Mouse (Mus musculus) heart, embryonic 15.5 days (tissue): ENCODE data around the gene Mmp9. TPM values are rescaled to one million over a fixed set of nuclear protein-coding genes. Genes with fewer than 3 reads are reported as not detected.

Source experiments
- ATAC-seq: fragments of 200-750 bp; cut with Nextera tagmentation; replicated peaks from 2 replicates; pipeline ENCODE4 v1.8.0; 2017; ENCODE audit warnings: low read depth, moderate TSS enrichment; ENCODE audit not compliant: insufficient number of reproducible peaks, insufficient read depth, low FRiP score
- H3K27ac ChIP-seq: fragments of 300-500 bp; sonication (generic); 2 replicates; pipeline ENCODE4 v1.5.1; 2015; ENCODE audit warnings: mild to moderate bottlenecking, inconsistent platforms
- H3K27me3 ChIP-seq: fragments of 300-500 bp; sonication (generic); 2 replicates; pipeline ENCODE4 v1.6.1; 2015; ENCODE audit warnings: inconsistent platforms
- H3K36me3 ChIP-seq: fragments of 300-500 bp; sonication (generic); 2 replicates; pipeline ENCODE4 v1.6.1; 2015; ENCODE audit warnings: mild to moderate bottlenecking, inconsistent platforms
- H3K4me1 ChIP-seq: fragments of 300-500 bp; sonication (generic); replicated peaks from 2 replicates; pipeline ENCODE4 v1.6.1; 2015; ENCODE audit warnings: inconsistent platforms
- H3K4me2 ChIP-seq: fragments of 300-500 bp; sonication (generic); 2 replicates; pipeline ENCODE4 v1.6.1; 2015; ENCODE audit warnings: inconsistent platforms, mild to moderate bottlenecking, moderate library complexity
- H3K4me3 ChIP-seq: fragments of 300-500 bp; sonication (generic); 2 replicates; pipeline ENCODE4 v1.5.1; 2015; ENCODE audit warnings: mild to moderate bottlenecking, inconsistent platforms
- H3K9ac ChIP-seq: fragments of 300-500 bp; sonication (generic); 2 replicates; pipeline ENCODE4 v1.6.1; 2015; ENCODE audit warnings: mild to moderate bottlenecking, inconsistent platforms
- H3K9me3 ChIP-seq: fragments of 300-500 bp; sonication (generic); replicated peaks from 2 replicates; pipeline ENCODE4 v1.6.1; 2016; ENCODE audit warnings: inconsistent platforms
- WGBS: fragments of 180-500 bp; shearing (Covaris S2); methylation state at CpG from one replicate; pipeline ENCODE4 v1.1.7; 2015; ENCODE audit warnings: mixed read lengths; 5-methylcytosine and 5-hydroxymethylcytosine counted together
- polyA plus RNA-seq: library from polyadenylated mRNA; unstranded; fragments of >200 nt; fragmentation: Nextera tagmentation; extraction: Ambion mirVana; gene quantifications from 2 replicates; pipeline ENCODE4 v1.2.1, GENCODE M21; 2015

The Mmp9 gene
- polyA plus RNA-seq, 1 experiment from 2014 or later, result 0.81 TPM

GRCm38 (mm10) chr2:164938146-164939091 is 2.2 kb upstream of the Mmp9 start:
- no peaks in the 10 kb centered on the region for H3K36me3 ChIP-seq
- H3K4me3 ChIP-seq, result peak overlapping the region; percentile 33
- peaks cover 16% of the 10 kb centered on the region for H3K4me1 ChIP-seq
- H3K9me3 ChIP-seq, result no peaks in the 10 kb centered on the region
- H3K4me2 ChIP-seq, result peak overlapping the region; percentile 63
- no peak overlapping the region for H3K27ac ChIP-seq
- 3% methylated on average over 39 of the region's 39 CpGs for WGBS
- peaks cover 69% of the 10 kb centered on the region for H3K27me3 ChIP-seq
- H3K9ac ChIP-seq, result no peak overlapping the region
- ATAC-seq, result no peak; the same call in 1 of the 2 replicates

DNA sequence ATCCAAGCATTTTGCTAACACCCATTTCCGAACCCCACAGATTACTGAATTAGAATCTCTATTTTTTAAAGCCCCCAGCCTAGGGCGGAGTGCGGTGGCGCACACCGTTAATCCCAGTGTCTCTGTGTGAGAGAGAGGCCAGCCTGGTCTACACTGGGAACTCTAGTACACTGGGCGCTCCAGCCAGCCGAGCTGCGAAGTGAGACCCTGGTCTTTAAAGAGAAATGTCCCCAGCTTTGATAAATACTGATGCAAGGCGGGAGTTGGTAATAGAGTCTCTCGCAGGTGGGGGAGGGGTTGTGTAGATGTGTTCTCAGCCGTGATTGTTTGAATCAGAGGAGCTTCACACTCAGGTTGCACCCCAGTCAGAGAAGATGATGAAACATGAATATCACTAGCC is 1.5 kb upstream of the Mmp9 start:
- Histone ChIP-seq H3K9me3 (no peaks in the 10 kb centered on the region), H3K4me3 (peak overlapping the region; percentile 33), H3K9ac (no peak overlapping the region), H3K4me1 (peaks cover 16% of the 10 kb centered on the region), H3K27me3 (peaks cover 68% of the 10 kb centered on the region), H3K27ac (no peak overlapping the region), H3K4me2 (peak overlapping the region; percentile 63), H3K36me3 (no peaks in the 10 kb centered on the region)
- no peak for ATAC-seq
- 3% methylated on average over 11 of the region's 11 CpGs for WGBS

GRCm38 (mm10) chr2:164942692-164943290 is 2.2 kb downstream of the Mmp9 start:
- 18% methylated on average over 5 of the region's 5 CpGs for WGBS
- H3K4me2 ChIP-seq, result no peak overlapping the region
- H3K27ac ChIP-seq, result no peak overlapping the region

DNA sequence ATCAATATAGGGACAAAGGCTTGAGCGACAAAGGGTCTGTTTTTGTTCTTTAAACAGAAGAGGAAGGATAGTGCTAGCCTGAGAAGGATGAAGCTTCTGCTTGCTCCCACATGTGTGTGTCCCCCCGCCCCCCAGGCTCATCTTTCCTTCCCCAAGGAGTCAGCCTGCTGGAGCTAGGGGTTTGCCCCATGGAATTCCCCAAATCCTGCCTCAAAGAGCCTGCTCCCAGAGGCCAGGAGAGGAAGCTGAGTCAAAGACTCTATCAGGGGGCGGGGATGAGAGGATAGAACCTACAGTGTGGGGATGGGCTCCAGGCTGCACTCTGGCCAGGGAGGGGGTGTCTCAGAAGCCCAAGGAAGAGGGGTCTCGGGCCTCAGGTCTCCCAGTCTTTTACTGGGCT is 6.9 kb downstream of the Mmp9 start:
- Histone ChIP-seq H3K9ac (no peak overlapping the region), H3K9me3 (no peaks in the 10 kb centered on the region), H3K4me2 (no peak overlapping the region), H3K27me3 (peaks cover 77% of the 10 kb centered on the region), H3K36me3 (no peaks in the 10 kb centered on the region), H3K27ac (no peak overlapping the region), H3K4me3 (no peak overlapping the region), H3K4me1 (peaks cover 16% of the 10 kb centered on the region)
- ATAC-seq, result no peak
- WGBS, result 39% methylated on average over 4 of the region's 4 CpGs

More at GRCm38 (mm10) chr2:164942692-164943290, 2.2 kb downstream of the Mmp9 start:
- H3K36me3 ChIP-seq, result no peaks in the 10 kb centered on the region
- H3K4me3 ChIP-seq, result no peak overlapping the region
- peaks cover 16% of the 10 kb centered on the region for H3K4me1 ChIP-seq
- H3K9me3 ChIP-seq, result no peaks in the 10 kb centered on the region
- H3K27me3 ChIP-seq, result peaks cover 68% of the 10 kb centered on the region
- no peak for ATAC-seq
- no peak overlapping the region for H3K9ac ChIP-seq

- Histone ChIP-seq H3K9ac (no peak overlapping the region), H3K4me3 (0 out of 2 replicates have a peak overlapping the region, but pooled peaks have one; percentile 3), H3K4me2 (no peak overlapping the region), H3K4me1 (peaks cover 18% of the 10 kb centered on the region), H3K27ac (no peak overlapping the region), H3K36me3 (no peaks in the 10 kb centered on the region), H3K9me3 (no peaks in the 10 kb centered on the region), H3K27me3 (peaks cover 82% of the 10 kb centered on the region)
- no peak for ATAC-seq
- WGBS, result 7% methylated on average over 6 of the region's 7 CpGs
These were observed 7.3 kb downstream of the Mmp9 start for GRCm38 (mm10) chr2:164947930-164948329.

DNA sequence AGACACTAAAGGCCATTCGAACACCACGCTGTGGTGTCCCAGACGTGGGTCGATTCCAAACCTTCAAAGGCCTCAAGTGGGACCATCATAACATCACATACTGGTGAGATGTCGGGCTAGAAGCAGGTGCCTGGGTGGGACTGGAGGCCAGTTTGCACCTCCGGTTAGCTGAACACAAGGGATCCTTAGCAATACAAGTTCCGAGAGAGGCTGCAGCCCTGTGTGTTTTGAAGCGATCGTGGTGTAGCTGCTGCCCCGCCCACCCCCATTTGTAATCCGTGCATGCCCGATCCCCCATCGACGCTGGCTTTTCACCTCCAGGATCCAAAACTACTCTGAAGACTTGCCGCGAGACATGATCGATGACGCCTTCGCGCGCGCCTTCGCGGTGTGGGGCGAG is 8.4 kb downstream of the Mmp9 start:
- H3K27me3 ChIP-seq, result peaks cover 92% of the 10 kb centered on the region
- WGBS, result 8% methylated on average over 25 of the region's 25 CpGs
- ATAC-seq, result no peak
- no peaks in the 10 kb centered on the region for H3K36me3 ChIP-seq
- H3K4me1 ChIP-seq, result peaks cover 23% of the 10 kb centered on the region
- peak overlapping the region; percentile 27 for H3K4me3 ChIP-seq
- no peak overlapping the region for H3K27ac ChIP-seq
- H3K9ac ChIP-seq, result no peak overlapping the region
- peak overlapping the region; percentile 50 for H3K4me2 ChIP-seq
- no peaks in the 10 kb centered on the region for H3K9me3 ChIP-seq

- no peak overlapping the region for H3K27ac ChIP-seq
- ATAC-seq, result no peak
- no peak overlapping the region for H3K9ac ChIP-seq
- peaks cover 93% of the 10 kb centered on the region for H3K27me3 ChIP-seq
- 24% methylated on average over 13 of the region's 13 CpGs for WGBS
- H3K36me3 ChIP-seq, result no peaks in the 10 kb centered on the region
- H3K4me3 ChIP-seq, result 0 out of 2 replicates have a peak overlapping the region, but pooled peaks have one; percentile 3
- H3K9me3 ChIP-seq, result no peaks in the 10 kb centered on the region
- no peak overlapping the region for H3K4me2 ChIP-seq
- H3K4me1 ChIP-seq, result peaks cover 23% of the 10 kb centered on the region
These were observed 9.9 kb downstream of the Mmp9 start for GRCm38 (mm10) chr2:164950501-164950900.

- WGBS, result 79% methylated on average over 4 of the region's 4 CpGs
- Histone ChIP-seq H3K36me3 (no peaks in the 10 kb centered on the region), H3K9ac (no peak overlapping the region), H3K4me3 (no peak overlapping the region), H3K4me1 (peaks cover 23% of the 10 kb centered on the region), H3K27ac (no peak overlapping the region), H3K4me2 (no peak overlapping the region), H3K9me3 (no peaks in the 10 kb centered on the region), H3K27me3 (peaks cover 90% of the 10 kb centered on the region)
- ATAC-seq, result no peak
These were observed 11.2 kb downstream of the Mmp9 start for GRCm38 (mm10) chr2:164951745-164952144.

DNA sequence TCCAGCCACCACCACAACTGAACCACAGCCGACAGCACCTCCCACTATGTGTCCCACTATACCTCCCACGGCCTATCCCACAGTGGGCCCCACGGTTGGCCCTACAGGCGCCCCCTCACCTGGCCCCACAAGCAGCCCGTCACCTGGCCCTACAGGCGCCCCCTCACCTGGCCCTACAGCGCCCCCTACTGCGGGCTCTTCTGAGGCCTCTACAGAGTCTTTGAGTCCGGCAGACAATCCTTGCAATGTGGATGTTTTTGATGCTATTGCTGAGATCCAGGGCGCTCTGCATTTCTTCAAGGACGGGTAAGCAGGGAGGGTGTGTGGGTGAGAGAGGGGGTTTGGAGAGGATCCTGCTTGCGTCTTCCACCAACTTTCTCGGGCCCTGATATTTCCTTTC is 11.9 kb downstream of the Mmp9 start:
- no peak overlapping the region for H3K27ac ChIP-seq
- peaks cover 23% of the 10 kb centered on the region for H3K4me1 ChIP-seq
- no peak for ATAC-seq
- no peak overlapping the region for H3K4me3 ChIP-seq
- H3K9ac ChIP-seq, result no peak overlapping the region
- H3K36me3 ChIP-seq, result no peaks in the 10 kb centered on the region
- WGBS, result 36% methylated on average over 13 of the region's 13 CpGs
- H3K27me3 ChIP-seq, result peaks cover 83% of the 10 kb centered on the region
- H3K4me2 ChIP-seq, result no peak overlapping the region
- no peaks in the 10 kb centered on the region for H3K9me3 ChIP-seq

- Histone ChIP-seq H3K27me3 (peaks cover 75% of the 10 kb centered on the region), H3K4me2 (peak overlapping the region; percentile 36), H3K27ac (no peak overlapping the region), H3K4me3 (no peak overlapping the region), H3K4me1 (peaks cover 23% of the 10 kb centered on the region), H3K9me3 (no peaks in the 10 kb centered on the region), H3K36me3 (no peaks in the 10 kb centered on the region), H3K9ac (no peak overlapping the region)
- ATAC-seq, result peak; percentile 66
- WGBS, result under 1% methylated on average over 21 of the region's 21 CpGs
These were observed 12.6 kb downstream of the Mmp9 start for GRCm38 (mm10) chr2:164953224-164953623.

DNA sequence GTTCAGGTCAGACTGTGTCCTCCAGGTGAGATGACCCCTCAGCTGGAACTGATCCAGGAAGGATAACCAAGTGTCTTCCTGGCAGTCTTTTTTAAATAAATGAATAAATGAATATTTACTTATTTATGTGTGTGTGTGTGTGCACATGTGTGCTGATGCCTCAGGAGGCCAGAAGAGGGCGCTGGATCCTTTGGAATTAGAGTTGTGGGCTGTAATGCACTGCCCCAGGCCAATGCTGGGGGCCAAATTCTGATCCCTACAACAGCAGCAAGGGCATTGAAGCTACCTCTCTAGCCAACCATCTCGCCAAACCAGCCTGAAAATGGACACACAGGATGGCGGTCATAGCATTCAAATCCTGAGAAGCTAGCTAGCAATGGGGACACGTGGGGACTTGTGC is 15.1 kb downstream of the Mmp9 start:
- no peaks in the 10 kb centered on the region for H3K36me3 ChIP-seq
- H3K9ac ChIP-seq, result no peak overlapping the region
- H3K27ac ChIP-seq, result no peak overlapping the region
- peaks cover 53% of the 10 kb centered on the region for H3K27me3 ChIP-seq
- WGBS, result 63% methylated on average over 4 of the region's 4 CpGs
- H3K4me3 ChIP-seq, result no peak overlapping the region
- no peak for ATAC-seq
- H3K4me1 ChIP-seq, result peaks cover 9% of the 10 kb centered on the region; the same call in 1 of the 2 replicates
- H3K4me2 ChIP-seq, result no peak overlapping the region
- H3K9me3 ChIP-seq, result no peaks in the 10 kb centered on the region
